Mouse (Mus musculus) small intestine, adult 2 months (tissue): ENCODE measurements around the gene Zfp697.
A peak's percentile ranks its signal among the peaks of the same experiment; 100 is the strongest.

ENCODE experiments used
- CTCF ChIP-seq: fragments of 200-500 bp; IDR thresholded peaks from 2 replicates; pipeline ENCODE4 v1.5.1; 2012; ENCODE audit warnings: low read depth, mild to moderate bottlenecking, control low read depth, inconsistent platforms, low read length, moderate library complexity, mixed read lengths; ENCODE audit not compliant: insufficient replicate concordance, insufficient read length; ENCODE audit errors: extremely low read depth
- POLR2A ChIP-seq: fragments of 200-500 bp; IDR thresholded peaks from 2 replicates; pipeline ENCODE4 v1.6.1; 2012; ENCODE audit warnings: low read depth, mild to moderate bottlenecking, control low read depth, inconsistent platforms, low read length, moderate library complexity

DNA sequence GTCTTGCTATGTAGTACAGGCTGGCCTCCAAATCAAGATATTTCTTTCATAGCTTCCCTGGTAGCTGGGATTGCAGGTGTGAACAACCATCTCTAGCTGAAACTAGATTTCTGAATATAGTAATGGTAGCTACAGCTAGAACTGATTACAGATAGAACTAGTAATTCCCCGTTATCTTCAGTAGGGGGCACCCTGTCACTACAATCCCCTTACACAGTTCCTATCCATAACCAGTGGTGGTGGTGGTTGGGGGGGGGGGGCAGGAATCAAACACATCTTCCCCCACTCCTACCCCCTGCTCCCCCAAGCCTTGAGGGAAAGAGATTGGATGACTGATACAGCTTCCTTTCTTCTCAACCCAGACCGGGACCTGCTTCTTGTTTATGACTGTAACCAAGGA lies 19.5 kb upstream of the Zfp697 start:
- no peak for TF ChIP-seq POLR2A
- TF ChIP-seq CTCF: peak; percentile 45; the same call in 1 of the 2 replicates
